34 mouse cellular contexts compared by ENCODE assay signal in the genomic region with DNA sequence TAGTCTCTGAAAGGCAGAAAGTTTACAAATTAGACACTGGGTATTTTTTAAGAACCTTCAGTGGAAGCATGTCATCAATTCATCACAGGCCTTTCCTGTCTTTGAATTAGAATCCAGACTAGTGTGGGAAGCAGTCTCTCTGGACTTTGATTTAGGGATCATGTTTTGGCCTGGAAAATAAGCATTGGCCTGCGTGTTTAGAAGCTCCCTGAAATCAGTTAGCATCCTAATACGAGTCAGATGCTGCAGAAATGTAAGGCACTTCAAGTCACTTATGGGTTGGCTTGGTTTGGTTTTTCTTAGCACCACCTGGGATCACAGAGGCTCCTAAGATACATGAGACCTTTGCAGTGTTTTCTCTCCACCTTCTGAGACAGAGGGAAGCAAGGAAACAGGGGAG. TPM values are rescaled to one million over a fixed set of nuclear protein-coding genes. Genes with fewer than 3 reads are reported as not detected.
"Had no signal": no experiment of that assay in that cellular context is flagged by ENCODE, and none has a peak within 500 bp of the region (broad histone marks: within the 10 kb centered on the region; RNA-seq: fewer than 3 reads in every experiment).

No protein-coding gene starts in this region.

- H3K4me2 ChIP-seq: heart, embryonic 13.5 days; heart, embryonic 15.5 days; hindbrain, embryonic 12.5 days; hindbrain, embryonic 13.5 days; hindbrain, embryonic 14.5 days; hindbrain, embryonic 15.5 days; intestine, embryonic 15.5 days; kidney, embryonic 15.5 days had no signal

- H3K4me1 ChIP-seq: heart, embryonic 13.5 days; heart, embryonic 15.5 days; hindbrain, embryonic 10.5 days; hindbrain, embryonic 12.5 days; hindbrain, embryonic 13.5 days; hindbrain, embryonic 15.5 days; intestine, embryonic 15.5 days; kidney, embryonic 15.5 days had no signal

- ATAC-seq: hindbrain, embryonic 16.5 days; hindbrain, postnatal 0 days; inflammation-experienced regulatory T-cells, adult 6 months; intestine, embryonic 15.5 days; intestine, embryonic 16.5 days; intestine, postnatal 0 days had no signal

- DNase-seq: heart, postnatal 10 days; heart, postnatal 14 days; heart, postnatal 36 days; heart, postnatal 4 days; kidney, adult 11 months; kidney, adult 18-20 months; kidney, adult 2 months; kidney, adult 8-10 months; kidney, adult 9 months; kidney, postnatal 10 days; kidney, postnatal 14 days; kidney, postnatal 25 days; kidney, postnatal 36 days; kidney, postnatal 4 days; layer of hippocampus, adult 9-11 months; layer of hippocampus, postnatal 36 days had no signal

- H3K36me3 ChIP-seq: heart, embryonic 13.5 days; heart, embryonic 15.5 days; hindbrain, embryonic 10.5 days; hindbrain, embryonic 12.5 days; hindbrain, embryonic 13.5 days; hindbrain, embryonic 15.5 days; intestine, embryonic 15.5 days; kidney, embryonic 15.5 days had no signal

- H3K9ac ChIP-seq: heart, embryonic 13.5 days; heart, embryonic 15.5 days; hindbrain, embryonic 12.5 days; hindbrain, embryonic 13.5 days; hindbrain, embryonic 14.5 days; hindbrain, embryonic 15.5 days; intestine, embryonic 15.5 days; kidney, embryonic 15.5 days had no signal

- H3K9me3 ChIP-seq: heart, embryonic 13.5 days; heart, embryonic 15.5 days; hindbrain, embryonic 10.5 days; hindbrain, embryonic 12.5 days; hindbrain, embryonic 13.5 days; hindbrain, embryonic 15.5 days; intestine, embryonic 15.5 days; kidney, embryonic 15.5 days had no signal

- H3K27ac ChIP-seq: heart, embryonic 13.5 days; heart, embryonic 15.5 days; hindbrain, embryonic 10.5 days; hindbrain, embryonic 12.5 days; hindbrain, embryonic 13.5 days; hindbrain, embryonic 14.5 days; hindbrain, embryonic 15.5 days; hindbrain, postnatal 0 days; intestine, embryonic 15.5 days; kidney, embryonic 15.5 days; kidney, postnatal 0 days; layer of hippocampus, adult 2 months; left cerebral cortex, adult 2 months had no signal

- H3K27me3 ChIP-seq: heart, embryonic 15.5 days; hindbrain, embryonic 12.5 days; hindbrain, embryonic 13.5 days; hindbrain, embryonic 15.5 days; intestine, embryonic 15.5 days; kidney, embryonic 15.5 days had no signal

- H3K4me3 ChIP-seq: heart, embryonic 13.5 days; heart, embryonic 15.5 days; hindbrain, embryonic 10.5 days; hindbrain, embryonic 12.5 days; hindbrain, embryonic 13.5 days; hindbrain, embryonic 15.5 days; intestine, embryonic 15.5 days; kidney, embryonic 15.5 days; layer of hippocampus, adult 2 months; left cerebral cortex, adult 2 months had no signal

RNA-seq across cellular contexts. Expression of gene Grem1, which starts 43.6 kb away (rescaled TPM):
- polyA plus RNA-seq: heart, postnatal 0 days; inflammation-experienced regulatory T-cells, adult 6 months had no signal
